Mouse (Mus musculus): ENCODE measurements around the gene Chpf. TPM values are rescaled to one million over a fixed set of nuclear protein-coding genes. Genes with fewer than 3 reads are reported as not detected.
A peak's percentile ranks its signal among the peaks of the same experiment; 100 is the strongest.

Chpf gene
- polyA plus RNA-seq, 1 experiment from 2014 or later = 49.2 TPM

DNA sequence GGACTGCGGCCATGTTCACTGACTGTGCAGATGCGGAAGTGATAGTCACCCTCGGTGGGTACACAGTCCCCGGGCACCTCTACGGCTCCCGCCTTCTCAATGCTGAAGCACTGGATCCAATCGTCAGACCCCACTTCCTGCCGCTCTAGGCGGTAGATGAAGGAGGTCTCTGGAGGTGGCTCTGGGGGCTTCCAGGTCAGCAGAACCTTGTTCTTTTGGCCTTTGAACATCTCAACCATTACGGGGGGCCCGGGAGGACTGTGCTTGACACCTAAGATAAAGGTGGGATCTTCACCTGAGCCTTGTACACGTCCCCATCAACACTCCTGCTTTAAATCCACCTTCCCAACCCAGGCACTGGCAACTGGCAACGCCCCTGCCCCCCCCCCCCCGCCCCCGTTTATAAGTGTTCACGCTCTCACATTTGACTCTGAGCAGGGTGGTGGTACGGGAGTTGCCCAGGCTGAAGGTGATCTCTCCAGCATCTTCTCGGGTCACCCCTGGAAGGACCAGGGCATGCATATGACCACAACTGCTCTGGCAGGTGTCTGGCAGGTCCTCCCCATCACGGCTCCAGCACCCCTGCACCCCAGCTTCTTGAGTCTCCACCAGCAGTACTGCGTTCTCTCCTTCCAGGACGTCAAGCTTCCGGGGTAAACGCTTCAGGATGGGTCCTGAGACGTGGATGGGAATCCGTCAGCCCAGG, 24.0 kb upstream of the Chpf start:
- 88% methylated on average over 25 of the region's 25 CpGs for WGBS
- H3K4me1 ChIP-seq (replicated peaks; ENCODE audit: control insufficient read depth, insufficient read depth, low read length) = peaks cover 25% of the 10 kb centered on the region
- no peak overlapping the region for H3K27ac ChIP-seq
- ATAC-seq (ENCODE audit: low FRiP score) = no peak
- DNase-seq (ENCODE audit: low spot score) = no peak
- H3K4me2 ChIP-seq (replicated peaks) = 0 out of 2 replicates have a peak overlapping the region, but pooled peaks have one; percentile 3
- H3K27me3 ChIP-seq (ENCODE audit: control insufficient read depth, insufficient read depth, low read length) = 0 out of 2 replicates have a peak, but pooled peaks cover 5% of the 10 kb centered on the region
- no peaks in the 10 kb centered on the region for H3K9me3 ChIP-seq (ENCODE audit: control insufficient read depth, low read length)
- no peak overlapping the region for H3K9ac ChIP-seq
- no peak overlapping the region for H3K4me3 ChIP-seq (replicated peaks; ENCODE audit: low read length)
- H3K36me3 ChIP-seq (replicated peaks; ENCODE audit: control insufficient read depth, insufficient read depth) = peaks cover 37% of the 10 kb centered on the region

DNA sequence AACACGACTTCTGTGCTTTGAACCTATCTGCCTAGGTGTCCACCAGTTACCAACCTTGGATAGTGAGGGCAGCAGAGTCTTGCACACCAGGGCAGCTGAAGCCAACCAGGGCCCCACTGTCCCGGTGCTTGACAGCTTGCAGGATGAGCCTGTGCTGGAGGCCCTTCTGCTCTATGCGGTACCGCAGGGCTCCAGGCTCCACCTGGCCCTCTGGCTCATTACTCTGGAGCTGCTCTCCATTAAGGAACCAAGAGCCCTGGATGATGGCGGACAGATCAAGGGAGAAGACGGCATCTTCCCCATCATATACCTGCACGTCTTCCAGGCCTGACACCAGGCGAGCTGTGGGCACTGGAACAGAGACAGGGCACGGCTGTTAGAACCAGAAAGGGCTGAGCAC, 22.8 kb upstream of the Chpf start:
- Histone ChIP-seq H3K27me3 (ENCODE audit: control insufficient read depth, insufficient read depth, low read length) (0 out of 2 replicates have a peak, but pooled peaks cover 5% of the 10 kb centered on the region), H3K27ac (no peak overlapping the region), H3K4me3 (replicated peaks; ENCODE audit: low read length) (no peak overlapping the region), H3K9ac (no peak overlapping the region), H3K36me3 (replicated peaks; ENCODE audit: control insufficient read depth, insufficient read depth) (peaks cover 41% of the 10 kb centered on the region), H3K4me1 (replicated peaks; ENCODE audit: control insufficient read depth, insufficient read depth, low read length) (peaks cover 19% of the 10 kb centered on the region), H3K4me2 (replicated peaks) (no peak overlapping the region), H3K9me3 (ENCODE audit: control insufficient read depth, low read length) (no peaks in the 10 kb centered on the region)
- ATAC-seq (ENCODE audit: low FRiP score) (no peak), DNase-seq (ENCODE audit: low spot score) (no peak)
- WGBS = 97% methylated on average over 9 of the region's 9 CpGs

- Histone ChIP-seq H3K36me3 (replicated peaks; ENCODE audit: control insufficient read depth, insufficient read depth) (peaks cover 47% of the 10 kb centered on the region), H3K4me1 (replicated peaks; ENCODE audit: control insufficient read depth, insufficient read depth, low read length) (peaks cover 6% of the 10 kb centered on the region), H3K4me3 (replicated peaks; ENCODE audit: low read length) (no peak overlapping the region), H3K27me3 (ENCODE audit: control insufficient read depth, insufficient read depth, low read length) (0 out of 2 replicates have a peak, but pooled peaks cover 5% of the 10 kb centered on the region), H3K9me3 (ENCODE audit: control insufficient read depth, low read length) (no peaks in the 10 kb centered on the region), H3K9ac (no peak overlapping the region), H3K27ac (no peak overlapping the region), H3K4me2 (replicated peaks) (no peak overlapping the region)
- DNase-seq (ENCODE audit: low spot score) (no peak), ATAC-seq (ENCODE audit: low FRiP score) (no peak)
- WGBS = 85% methylated on average over 7 of the region's 7 CpGs
Measured at GRCm38 (mm10) chr1:75499441-75499840, 20.3 kb upstream of the Chpf start.

- Histone ChIP-seq H3K9ac (no peak overlapping the region), H3K27me3 (ENCODE audit: control insufficient read depth, insufficient read depth, low read length) (0 out of 2 replicates have a peak, but pooled peaks cover 5% of the 10 kb centered on the region), H3K9me3 (ENCODE audit: control insufficient read depth, low read length) (no peaks in the 10 kb centered on the region), H3K4me2 (replicated peaks) (no peak overlapping the region), H3K36me3 (replicated peaks; ENCODE audit: control insufficient read depth, insufficient read depth) (peaks cover 47% of the 10 kb centered on the region), H3K27ac (no peak overlapping the region), H3K4me3 (replicated peaks; ENCODE audit: low read length) (no peak overlapping the region), H3K4me1 (replicated peaks; ENCODE audit: control insufficient read depth, insufficient read depth, low read length) (0 out of 2 replicates have a peak, but pooled peaks cover under 1% of the 10 kb centered on the region)
- 93% methylated on average over 4 of the region's 4 CpGs for WGBS
- DNase-seq (ENCODE audit: low spot score) = no peak
- ATAC-seq (ENCODE audit: low FRiP score) = no peak
Measured at GRCm38 (mm10) chr1:75498897-75499296, 19.8 kb upstream of the Chpf start.

- Histone ChIP-seq H3K4me2 (replicated peaks) (no peak overlapping the region), H3K27me3 (ENCODE audit: control insufficient read depth, insufficient read depth, low read length) (peaks cover 6% of the 10 kb centered on the region; the same call in 1 of the 2 replicates), H3K4me3 (replicated peaks; ENCODE audit: low read length) (no peak overlapping the region), H3K9me3 (ENCODE audit: control insufficient read depth, low read length) (no peaks in the 10 kb centered on the region), H3K36me3 (replicated peaks; ENCODE audit: control insufficient read depth, insufficient read depth) (peaks cover 55% of the 10 kb centered on the region), H3K27ac (no peak overlapping the region), H3K4me1 (replicated peaks; ENCODE audit: control insufficient read depth, insufficient read depth, low read length) (no peaks in the 10 kb centered on the region), H3K9ac (no peak overlapping the region)
- 46% methylated on average over 12 of the region's 12 CpGs for WGBS
- ATAC-seq (ENCODE audit: low FRiP score) (no peak), DNase-seq (ENCODE audit: low spot score) (no peak)
Measured at GRCm38 (mm10) chr1:75494878-75495548, 15.9 kb upstream of the Chpf start.

DNA sequence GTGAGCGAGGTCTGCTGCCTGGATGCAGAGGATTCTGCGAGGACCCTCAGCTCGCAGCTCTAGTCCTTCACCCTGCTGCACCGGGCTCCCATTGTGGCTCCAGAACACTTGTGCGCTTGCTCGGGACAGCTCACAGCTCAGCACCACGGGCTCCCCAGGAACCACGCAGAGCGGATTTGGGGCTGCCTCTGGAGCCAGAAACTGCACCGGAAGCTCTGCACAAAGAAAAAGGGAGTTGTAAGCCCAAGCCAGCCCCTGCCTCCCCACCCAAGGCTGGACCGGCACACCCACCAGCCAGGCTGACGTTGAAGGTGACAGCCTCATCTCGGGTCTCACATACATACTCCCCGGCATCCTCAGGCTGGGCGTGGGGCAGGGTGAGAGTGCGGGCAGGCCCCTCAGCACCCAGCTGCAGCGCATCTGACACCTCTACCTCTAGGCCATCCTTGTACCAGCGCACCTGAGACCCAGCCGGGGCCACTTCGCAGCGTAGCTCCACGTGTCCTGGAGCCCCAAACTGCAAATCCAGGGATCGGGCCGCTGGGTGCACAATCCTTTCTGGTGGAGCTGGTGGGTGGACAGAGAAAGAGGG, 13.6 kb upstream of the Chpf start:
- Histone ChIP-seq H3K27ac (no peak overlapping the region), H3K9ac (no peak overlapping the region), H3K27me3 (ENCODE audit: control insufficient read depth, insufficient read depth, low read length) (peaks cover 26% of the 10 kb centered on the region), H3K36me3 (replicated peaks; ENCODE audit: control insufficient read depth, insufficient read depth) (peaks cover 31% of the 10 kb centered on the region), H3K4me2 (replicated peaks) (no peak overlapping the region), H3K9me3 (ENCODE audit: control insufficient read depth, low read length) (no peaks in the 10 kb centered on the region), H3K4me3 (replicated peaks; ENCODE audit: low read length) (no peak overlapping the region), H3K4me1 (replicated peaks; ENCODE audit: control insufficient read depth, insufficient read depth, low read length) (peaks cover 7% of the 10 kb centered on the region)
- DNase-seq (ENCODE audit: low spot score) (no peak), ATAC-seq (ENCODE audit: low FRiP score) (no peak)
- 35% methylated on average over 24 of the region's 24 CpGs for WGBS

GRCm38 (mm10) chr1:75490785-75491551, 11.9 kb upstream of the Chpf start:
- WGBS = 86% methylated on average over 34 of the region's 34 CpGs

DNA sequence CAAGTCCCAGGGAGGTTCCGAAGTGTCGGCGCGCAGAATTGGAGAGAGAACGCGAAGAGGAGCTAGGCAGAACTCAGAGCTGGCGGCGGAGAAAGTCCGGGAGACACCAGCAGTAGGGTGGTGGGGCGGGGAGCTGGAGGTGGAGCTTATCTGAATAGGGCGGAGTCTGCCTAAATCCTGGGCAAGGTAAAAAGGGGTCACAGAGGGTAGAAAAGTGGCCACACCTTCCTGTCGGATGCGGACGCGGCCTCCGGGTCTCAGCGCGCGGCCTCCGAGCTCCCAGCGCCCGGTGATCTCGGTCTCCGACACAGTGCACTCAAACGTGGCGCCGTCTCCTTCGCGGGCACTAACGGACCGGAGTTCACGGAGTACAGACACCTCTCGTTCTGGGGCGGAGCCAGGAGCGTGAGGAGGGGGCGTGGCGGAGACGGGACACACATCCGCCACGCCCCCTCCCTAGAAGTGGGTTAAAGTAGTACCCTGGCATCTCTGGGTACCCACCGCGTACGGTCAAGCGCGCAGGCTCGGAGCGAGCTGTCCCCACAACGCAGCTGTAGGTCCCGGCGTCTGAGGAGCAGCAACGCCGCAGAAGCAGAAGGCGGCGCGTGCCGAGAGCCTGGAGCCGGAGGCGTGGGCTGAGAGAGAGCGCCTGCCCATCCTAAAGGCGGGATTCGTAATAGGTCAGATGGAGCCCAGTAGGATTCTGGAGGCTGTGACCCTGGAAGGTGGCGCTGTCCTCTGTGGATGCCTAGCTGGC, 8.5 kb upstream of the Chpf start:
- Histone ChIP-seq H3K9me3 (ENCODE audit: control insufficient read depth, low read length) (no peaks in the 10 kb centered on the region), H3K27ac (no peak overlapping the region), H3K4me2 (replicated peaks) (peak overlapping the region; percentile 78), H3K4me3 (replicated peaks; ENCODE audit: low read length) (peak overlapping the region; percentile 43), H3K4me1 (replicated peaks; ENCODE audit: control insufficient read depth, insufficient read depth, low read length) (peaks cover 10% of the 10 kb centered on the region), H3K27me3 (ENCODE audit: control insufficient read depth, insufficient read depth, low read length) (peaks cover 61% of the 10 kb centered on the region), H3K36me3 (replicated peaks; ENCODE audit: control insufficient read depth, insufficient read depth) (peaks cover 54% of the 10 kb centered on the region), H3K9ac (peak overlapping the region; percentile 46)
- DNase-seq (ENCODE audit: low spot score) (peak; percentile 59), ATAC-seq (ENCODE audit: low FRiP score) (peak; percentile 56)
- WGBS = under 1% methylated on average over 55 of the region's 62 CpGs

More at GRCm38 (mm10) chr1:75490785-75491551, 11.9 kb upstream of the Chpf start:
- Histone ChIP-seq H3K4me2 (replicated peaks) (no peak overlapping the region), H3K36me3 (replicated peaks; ENCODE audit: control insufficient read depth, insufficient read depth) (peaks cover 26% of the 10 kb centered on the region; the same call in 1 of the 2 replicates), H3K27ac (no peak overlapping the region), H3K27me3 (ENCODE audit: control insufficient read depth, insufficient read depth, low read length) (peaks cover 41% of the 10 kb centered on the region), H3K4me3 (replicated peaks; ENCODE audit: low read length) (no peak overlapping the region), H3K9ac (no peak overlapping the region), H3K9me3 (ENCODE audit: control insufficient read depth, low read length) (no peaks in the 10 kb centered on the region), H3K4me1 (replicated peaks; ENCODE audit: control insufficient read depth, insufficient read depth, low read length) (peaks cover 10% of the 10 kb centered on the region)
- no peak for ATAC-seq (ENCODE audit: low FRiP score)
- no peak for DNase-seq (ENCODE audit: low spot score)

Measured in hindbrain, embryonic 14.5 days (tissue).